Mouse (Mus musculus) stomach, postnatal 0 days (tissue): ENCODE data around the gene Pde8a.

Experiments
- CTCF ChIP-seq: IDR thresholded peaks from 2 replicates; pipeline ENCODE4 v1.5.1; 2016; ENCODE audit warnings: antibody characterized with exemption, low read depth, mild to moderate bottlenecking, moderate library complexity
- EP300 ChIP-seq: optimal IDR thresholded peaks from 2 replicates; pipeline ENCODE3; 2016; ENCODE audit warnings: antibody characterized with exemption

DNA sequence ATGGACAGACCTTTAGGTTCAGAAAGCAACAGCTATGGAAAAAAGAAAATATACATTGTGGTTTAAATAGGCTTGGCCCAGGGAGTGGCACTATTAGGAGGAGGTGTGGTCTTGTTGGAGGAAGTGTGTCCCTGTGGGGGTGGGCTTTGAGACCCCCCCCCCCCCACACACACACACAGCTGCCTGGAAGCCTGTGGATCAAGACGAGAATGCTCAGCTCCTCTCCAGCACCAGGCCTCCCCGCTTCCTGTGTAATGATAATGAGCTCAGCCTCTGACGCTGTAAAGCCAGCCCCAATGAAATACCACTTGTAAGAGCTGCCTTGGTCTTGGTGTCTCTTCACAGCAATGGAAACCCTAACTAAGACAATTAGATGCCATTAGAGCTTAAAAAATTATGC, 117.4 kb downstream of the Pde8a start:
- TF ChIP-seq CTCF (no peak), EP300 (no peak)
